In genomic region chr2:160131797-160132196, GRCm38 (mm10) we compare ENCODE assay signal across 30 mouse cellular contexts.
A peak's percentile ranks its signal among the peaks of the same experiment; 100 is the strongest.
DNase-seq lines count a peak whose midpoint lies in the region; ATAC-seq and TF ChIP-seq lines count a peak whose summit lies in the region.
"Had no signal": no experiment of that assay in that cellular context is flagged by ENCODE, and none has a peak within 500 bp of the region (broad histone marks: within the 10 kb centered on the region; RNA-seq: fewer than 3 reads in every experiment).

No protein-coding gene starts in this region.

- no peak overlapping the region for H3K27ac ChIP-seq in forebrain, embryonic 11.5 days (ENCODE audit: low read depth, low read length)
- H3K27ac ChIP-seq in forebrain, embryonic 13.5 days, result no peak overlapping the region
- H3K27ac ChIP-seq in midbrain, embryonic 10.5 days (replicated peaks), result no peak overlapping the region
- no peak overlapping the region for H3K27ac ChIP-seq in midbrain, postnatal 0 days (ENCODE audit: low read depth, low read length)
- no peak overlapping the region for H3K27ac ChIP-seq in cerebellum, adult 2 months (ENCODE audit: insufficient read depth, low read length)
- H3K27ac ChIP-seq: heart, embryonic 10.5 days; heart, embryonic 15.5 days; hindbrain, embryonic 13.5 days; kidney, postnatal 0 days; limb, embryonic 10.5 days; limb, embryonic 15.5 days; liver, embryonic 13.5 days; neural tube, embryonic 13.5 days had no signal

- H3K27me3 ChIP-seq in forebrain, embryonic 11.5 days (ENCODE audit: control insufficient read depth, insufficient read depth, low read length), result no peaks in the 10 kb centered on the region
- no peaks in the 10 kb centered on the region for H3K27me3 ChIP-seq in forebrain, embryonic 13.5 days
- H3K27me3 ChIP-seq in midbrain, embryonic 10.5 days (ENCODE audit: low read depth, poor library complexity, severe bottlenecking), result peaks cover 4% of the 10 kb centered on the region; the same call in 1 of the 2 replicates
- H3K27me3 ChIP-seq in midbrain, postnatal 0 days (ENCODE audit: insufficient read depth, low read length), result no peaks in the 10 kb centered on the region
- H3K27me3 ChIP-seq in cerebellum, adult 2 months (ENCODE audit: control insufficient read depth, insufficient read depth, low read length), result no peaks in the 10 kb centered on the region
- H3K27me3 ChIP-seq: heart, embryonic 15.5 days; limb, embryonic 15.5 days; liver, embryonic 13.5 days; megakaryocyte, embryonic 14.5 days; neural tube, embryonic 13.5 days had no signal

- no peak for TF ChIP-seq CTCF in midbrain, postnatal 0 days (IDR thresholded peaks at IDR 0.05)
- no peak for TF ChIP-seq CTCF in cerebellum, adult 2 months (IDR thresholded peaks at IDR 0.05; ENCODE audit: borderline replicate concordance, insufficient read depth, low read depth, low read length)

- DNase-seq in forebrain, embryonic 11.5 days (ENCODE audit: low spot score), result no peak
- DNase-seq in midbrain, embryonic 10.5 days (ENCODE audit: low spot score), result peak; percentile 30
- DNase-seq in midbrain, postnatal 0 days (ENCODE audit: low spot score), result no peak
- DNase-seq in embryo, embryonic 11 days, result peak; percentile 11
- no peak for DNase-seq in cerebellum, adult 2 months
- DNase-seq: adrenal gland, postnatal 10 days; cerebellum, adult 11 months; cerebellum, adult 9-11 months; gastrocnemius, postnatal 14 days; heart, adult 11 months; kidney, adult 18-20 months; kidney, postnatal 4 days; layer of hippocampus, postnatal 36 days; liver, embryonic 13.5 days; lung, adult 18-20 months; lung, postnatal 4 days; right cerebral cortex, postnatal 25 days; thymus, postnatal 14 days had no signal

- no peaks in the 10 kb centered on the region for H3K36me3 ChIP-seq in forebrain, embryonic 11.5 days (ENCODE audit: control insufficient read depth, insufficient read depth, low read length)
- no peaks in the 10 kb centered on the region for H3K36me3 ChIP-seq in forebrain, embryonic 13.5 days (ENCODE audit: poor library complexity, severe bottlenecking)
- H3K36me3 ChIP-seq in midbrain, embryonic 10.5 days, result no peaks in the 10 kb centered on the region
- no peaks in the 10 kb centered on the region for H3K36me3 ChIP-seq in midbrain, postnatal 0 days (ENCODE audit: insufficient read depth, low read length)
- H3K36me3 ChIP-seq: G1E; heart, embryonic 10.5 days; heart, embryonic 15.5 days; hindbrain, embryonic 13.5 days; limb, embryonic 10.5 days; limb, embryonic 15.5 days; liver, embryonic 13.5 days; neural tube, embryonic 13.5 days had no signal

- H3K9ac ChIP-seq in forebrain, embryonic 11.5 days (ENCODE audit: low read length), result no peak overlapping the region
- H3K9ac ChIP-seq in forebrain, embryonic 13.5 days, result no peak overlapping the region
- H3K9ac ChIP-seq in midbrain, postnatal 0 days (replicated peaks; ENCODE audit: low read length, poor library complexity, severe bottlenecking), result no peak overlapping the region
- H3K9ac ChIP-seq: heart, embryonic 15.5 days; hindbrain, embryonic 13.5 days; limb, embryonic 15.5 days; liver, embryonic 13.5 days; neural tube, embryonic 13.5 days had no signal

- no peak overlapping the region for H3K4me3 ChIP-seq in forebrain, embryonic 11.5 days (ENCODE audit: low read depth, low read length)
- no peak overlapping the region for H3K4me3 ChIP-seq in forebrain, embryonic 13.5 days
- H3K4me3 ChIP-seq in midbrain, embryonic 10.5 days, result no peak overlapping the region
- H3K4me3 ChIP-seq in midbrain, postnatal 0 days (ENCODE audit: low read depth, low read length), result no peak overlapping the region
- no peak overlapping the region for H3K4me3 ChIP-seq in cerebellum, adult 2 months (replicated peaks; ENCODE audit: insufficient read depth, low read depth, low read length)
- H3K4me3 ChIP-seq: heart, embryonic 10.5 days; heart, embryonic 15.5 days; hindbrain, embryonic 13.5 days; limb, embryonic 10.5 days; limb, embryonic 15.5 days; liver, embryonic 13.5 days; megakaryocyte, embryonic 14.5 days; neural tube, embryonic 13.5 days had no signal

- H3K4me2 ChIP-seq in forebrain, embryonic 11.5 days (ENCODE audit: low read depth, low read length, severe bottlenecking), result no peak overlapping the region
- no peak overlapping the region for H3K4me2 ChIP-seq in forebrain, embryonic 13.5 days
- H3K4me2 ChIP-seq in midbrain, postnatal 0 days (ENCODE audit: low read depth, low read length, poor library complexity, severe bottlenecking), result no peak overlapping the region
- H3K4me2 ChIP-seq: heart, embryonic 15.5 days; hindbrain, embryonic 13.5 days; limb, embryonic 15.5 days; liver, embryonic 13.5 days; neural tube, embryonic 13.5 days had no signal

- H3K4me1 ChIP-seq in forebrain, embryonic 11.5 days (replicated peaks; ENCODE audit: control insufficient read depth, insufficient read depth, low read length), result no peaks in the 10 kb centered on the region
- no peaks in the 10 kb centered on the region for H3K4me1 ChIP-seq in forebrain, embryonic 13.5 days
- H3K4me1 ChIP-seq in midbrain, embryonic 10.5 days, result peaks cover 10% of the 10 kb centered on the region
- H3K4me1 ChIP-seq in midbrain, postnatal 0 days (ENCODE audit: insufficient read depth, low read length), result no peaks in the 10 kb centered on the region
- H3K4me1 ChIP-seq in cerebellum, adult 2 months (ENCODE audit: control insufficient read depth, insufficient read depth, low read length), result no peaks in the 10 kb centered on the region
- H3K4me1 ChIP-seq: heart, embryonic 10.5 days; heart, embryonic 15.5 days; limb, embryonic 10.5 days; limb, embryonic 15.5 days; liver, embryonic 13.5 days; megakaryocyte, embryonic 14.5 days; neural tube, embryonic 13.5 days had no signal

- 18% methylated on average over 2 of the region's 2 CpGs for WGBS in forebrain, embryonic 11.5 days
- WGBS in forebrain, embryonic 13.5 days, result 17% methylated on average over 2 of the region's 2 CpGs
- WGBS in midbrain, embryonic 10.5 days, result 22% methylated on average over 2 of the region's 2 CpGs
- 24% methylated on average over 2 of the region's 2 CpGs for WGBS in midbrain, postnatal 0 days
- WGBS in cerebellum, adult 2 months, result 30% methylated on average over 2 of the region's 2 CpGs

- H3K9me3 ChIP-seq in forebrain, embryonic 11.5 days (ENCODE audit: control insufficient read depth, low read length), result no peaks in the 10 kb centered on the region
- H3K9me3 ChIP-seq in forebrain, embryonic 13.5 days (replicated peaks), result no peaks in the 10 kb centered on the region
- no peaks in the 10 kb centered on the region for H3K9me3 ChIP-seq in midbrain, embryonic 10.5 days (replicated peaks)
- no peaks in the 10 kb centered on the region for H3K9me3 ChIP-seq in midbrain, postnatal 0 days (ENCODE audit: low read length)
- H3K9me3 ChIP-seq: heart, embryonic 10.5 days; heart, embryonic 15.5 days; hindbrain, embryonic 13.5 days; limb, embryonic 10.5 days; limb, embryonic 15.5 days; liver, embryonic 13.5 days; neural tube, embryonic 13.5 days had no signal

- ATAC-seq in forebrain, embryonic 11.5 days (replicated peaks; ENCODE audit: low FRiP score), result peak; percentile 46; the same call in 1 of the 2 replicates
- no peak for ATAC-seq in forebrain, embryonic 13.5 days
- ATAC-seq in midbrain, postnatal 0 days (ENCODE audit: low FRiP score), result no peak
- ATAC-seq in CD4-positive, CD25-positive, alpha-beta regulatory T cell, adult 4 months, result no peak
- ATAC-seq: lung, postnatal 0 days had no signal

- no peak for TF ChIP-seq POLR2A in cerebellum, adult 2 months (IDR thresholded peaks at IDR 0.05; ENCODE audit: borderline replicate concordance, insufficient read depth, low read length)

Comparison
In these comparisons a context has a peak if more than half of its experiments do, and no peak if none do; other contexts are left out.
1. DNase-seq: peak in midbrain, embryonic 10.5 days (single experiment) and embryo, embryonic 11 days (single experiment); none in forebrain, embryonic 11.5 days (single experiment), midbrain, postnatal 0 days (single experiment) and cerebellum, adult 2 months (0 of 2).